Mouse (Mus musculus): ENCODE results near the gene Uts2r.
A peak's percentile ranks its signal among the peaks of the same experiment; 100 is the strongest.

DNA sequence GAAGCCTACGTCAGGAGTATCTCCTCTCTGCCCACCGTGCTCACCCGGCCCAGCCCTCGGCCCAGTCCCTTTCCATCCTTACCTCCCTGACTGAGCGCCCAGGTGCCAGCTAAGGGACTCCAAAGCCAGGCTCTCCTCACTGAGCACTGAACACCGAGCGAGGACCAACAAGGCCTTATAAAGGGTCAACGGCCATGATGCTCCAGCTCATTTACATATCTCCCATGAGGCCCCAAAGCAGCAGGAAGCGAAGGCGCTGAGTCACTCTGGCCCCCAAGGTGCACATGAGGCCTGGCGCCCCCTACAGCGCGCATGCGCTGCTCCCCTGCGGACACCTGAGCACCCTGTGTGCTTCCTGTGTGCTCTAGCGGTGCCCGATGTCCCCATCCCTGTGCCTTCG, 42.0 kb upstream of the Uts2r start:
- TF ChIP-seq USF2 (IDR thresholded peaks at IDR 0.05; ENCODE audit: borderline replicate concordance in 1 of 2, insufficient read depth in 1 of 2, low read depth in 1 of 2, low read length in 2 of 2) (no peak), CHD2 (IDR thresholded peaks at IDR 0.05; ENCODE audit: low read length) (no peak), MYC (IDR thresholded peaks at IDR 0.05; ENCODE audit: low read depth, low read length) (peak; percentile 84), POLR2AphosphoS5 (IDR thresholded peaks at IDR 0.05; ENCODE audit: borderline replicate concordance, low read depth, low read length) (no peak), CTCF (IDR thresholded peaks at IDR 0.05 in 2 of 3, conservative IDR thresholded peaks at IDR 0.05 in 1 of 3; ENCODE audit: control insufficient read depth in 1 of 3, insufficient read depth in 1 of 3, low read depth in 2 of 3, low read length in 3 of 3, poor library complexity in 1 of 3, severe bottlenecking in 1 of 3) (peak in 2 of 3 experiments; percentile 39 to 52; a peak in 4 of 6 replicates), EP300 (IDR thresholded peaks at IDR 0.05; ENCODE audit: low read depth in 1 of 2, low read length in 2 of 2) (peak in 1 of 2 experiments; percentile 58; a peak in 1 of 4 replicates), POLR2A (IDR thresholded peaks at IDR 0.05; ENCODE audit: control insufficient read depth in 1 of 2, insufficient read depth in 1 of 2, low read depth in 1 of 2, low read length in 2 of 2, poor library complexity in 1 of 2) (peak; percentile 76 to 95), ZKSCAN1 (IDR thresholded peaks at IDR 0.05; ENCODE audit: low read depth, low read length) (no peak), GATA1 (IDR thresholded peaks at IDR 0.05; ENCODE audit: low read depth, low read length) (no peak)
